Mouse (Mus musculus) stomach, postnatal 0 days (tissue): ENCODE measurements around the gene Gcc2. TPM values are rescaled to one million over a fixed set of nuclear protein-coding genes. Genes with fewer than 3 reads are reported as not detected.
"Not testable (repeated sequence)": the region's sequence is repeated elsewhere in the genome, so short reads cannot be mapped to it uniquely, and the experiment has no call there.

Experiments used
- ATAC-seq: fragments of 200-750 bp; cut with Nextera tagmentation; 2 replicates; pipeline ENCODE4 v1.8.0; 2017; ENCODE audit not compliant: low FRiP score, low TSS enrichment
- DNase-seq: peaks from one replicate; pipeline ENCODE4 v3.0.0-alpha.2; 2016; ENCODE audit warnings: low spot score
- H3K27ac ChIP-seq: fragments of 300-500 bp; sonication (generic); replicated peaks from 2 replicates; pipeline ENCODE4 v1.5.1; 2014; ENCODE audit warnings: mild to moderate bottlenecking, control low read depth
- H3K27me3 ChIP-seq: fragments of 300-500 bp; sonication (generic); 2 replicates; pipeline ENCODE4 v1.6.1; 2014; ENCODE audit warnings: low read length; ENCODE audit not compliant: control insufficient read depth, insufficient read depth
- H3K36me3 ChIP-seq: fragments of 300-500 bp; sonication (generic); 2 replicates; pipeline ENCODE4 v1.6.1; 2014; ENCODE audit warnings: low read length, mixed read lengths; ENCODE audit not compliant: control insufficient read depth, insufficient read depth
- H3K4me1 ChIP-seq: fragments of 300-500 bp; sonication (generic); replicated peaks from 2 replicates; pipeline ENCODE4 v1.6.1; 2014; ENCODE audit warnings: antibody characterized with exemption; ENCODE audit not compliant: control insufficient read depth, insufficient read depth
- H3K4me2 ChIP-seq: fragments of 300-500 bp; sonication (generic); replicated peaks from 2 replicates; pipeline ENCODE4 v1.6.1; 2014; ENCODE audit warnings: low read depth, mild to moderate bottlenecking, control low read depth, moderate library complexity
- H3K4me3 ChIP-seq: fragments of 300-500 bp; sonication (generic); 2 replicates; pipeline ENCODE4 v1.5.1; 2014; ENCODE audit warnings: low read depth, low read length, control low read depth
- H3K9ac ChIP-seq: fragments of 300-500 bp; sonication (generic); 2 replicates; pipeline ENCODE4 v1.6.1; 2014; ENCODE audit warnings: mild to moderate bottlenecking, low read length, control low read depth, mixed read lengths
- H3K9me3 ChIP-seq: fragments of 300-500 bp; sonication (generic); 2 replicates; pipeline ENCODE4 v1.6.1; 2016; ENCODE audit warnings: low read length; ENCODE audit not compliant: control insufficient read depth
- CTCF ChIP-seq: IDR thresholded peaks from 2 replicates; pipeline ENCODE4 v1.5.1; 2016; ENCODE audit warnings: antibody characterized with exemption, low read depth, mild to moderate bottlenecking, moderate library complexity
- EP300 ChIP-seq: optimal IDR thresholded peaks from 2 replicates; pipeline ENCODE3; 2016; ENCODE audit warnings: antibody characterized with exemption
- WGBS: fragments of 180-500 bp; shearing (Covaris S2); extraction: QIAGEN DNeasy Blood & Tissue Kit; methylation state at CpG from one replicate; pipeline ENCODE4 v1.1.7; 2014; 5-methylcytosine and 5-hydroxymethylcytosine counted together
- polyA plus RNA-seq: library from polyadenylated mRNA; unstranded; fragments of >200 nt; fragmentation: Nextera tagmentation; extraction: Ambion mirVana; gene quantifications from 2 replicates; pipeline ENCODE4 v1.2.1, GENCODE M21; 2015

Gcc2 gene
- polyA plus RNA-seq, 1 experiment from 2014 or later = 65.7 TPM

DNA sequence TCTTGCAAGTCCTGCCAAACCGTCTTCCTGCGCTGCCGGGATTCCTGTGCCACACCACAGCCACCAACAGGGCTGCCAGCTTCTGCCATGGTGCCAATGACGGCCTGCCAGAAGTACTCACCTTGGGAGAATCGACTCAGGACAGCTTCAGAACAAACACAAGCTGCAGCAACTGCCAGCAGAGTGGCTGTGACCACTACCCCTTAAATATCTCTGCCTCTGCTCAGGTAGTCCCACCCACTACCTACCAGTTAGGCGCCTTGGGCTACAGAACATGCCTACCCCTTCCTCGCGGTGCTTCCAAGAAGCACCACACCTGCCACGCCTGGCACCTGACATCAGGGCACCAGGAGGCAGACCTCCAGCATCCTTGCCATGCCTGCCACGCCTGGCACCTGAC is 18.7 kb upstream of the Gcc2 start, which contains the start of gene Gm4981:
Gm4981 (minus strand) TSS at position 89 of the 400 bp plus-strand sequence.
- 88% methylated on average over 10 of the region's 10 CpGs for WGBS
- DNase-seq = no peak

GRCm38 (mm10) chr10:58238984-58239740 is 16.1 kb upstream of the Gcc2 start:
- peak; percentile 53 for DNase-seq
- ATAC-seq = peak; percentile 93
- H3K4me3 ChIP-seq, H3K36me3 ChIP-seq, H3K27ac ChIP-seq, H3K4me2 ChIP-seq, H3K27me3 ChIP-seq, H3K4me1 ChIP-seq, H3K9me3 ChIP-seq, H3K9ac ChIP-seq: not testable (repeated sequence)
- 85% methylated on average over 7 of the region's 8 CpGs for WGBS

More for the DNA sequence above, 18.7 kb upstream of the Gcc2 start, which contains the start of gene Gm4981:
- no peaks in the 10 kb centered on the region for H3K36me3 ChIP-seq
- H3K27me3 ChIP-seq = no peaks in the 10 kb centered on the region
- TF ChIP-seq EP300 (no peak), CTCF (no peak)
- no peak within 1 kb of the TSS for H3K4me3 ChIP-seq
- no peaks in the 10 kb centered on the region for H3K4me1 ChIP-seq
- peaks cover 9% of the 10 kb centered on the region for H3K9me3 ChIP-seq
- H3K27ac ChIP-seq = no peak within 1 kb of the TSS
- H3K9ac ChIP-seq = no peak within 1 kb of the TSS
- peak; percentile 9; the same call in 1 of the 2 replicates for ATAC-seq
- no peak within 1 kb of the TSS for H3K4me2 ChIP-seq

DNA sequence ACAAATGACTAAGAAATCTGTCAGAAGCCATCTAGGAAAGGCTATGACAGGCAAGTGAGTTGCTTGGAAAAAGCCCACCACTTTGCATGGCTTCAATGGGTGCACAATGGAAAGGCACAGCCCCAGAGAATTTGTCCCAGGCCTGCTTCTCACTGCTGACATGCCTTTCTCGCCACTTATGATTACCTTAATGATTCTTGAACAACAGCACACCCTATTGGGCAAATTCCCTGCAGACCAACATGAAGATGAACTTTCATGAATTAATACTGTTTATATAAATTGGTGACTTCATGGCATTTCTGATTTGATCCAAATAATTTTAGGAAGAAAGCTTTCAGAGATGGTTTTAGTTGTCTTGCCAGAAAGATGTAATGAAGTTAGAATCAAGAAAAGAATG is 5.8 kb upstream of the Gcc2 start:
- H3K27ac ChIP-seq = no peak overlapping the region
- no peaks in the 10 kb centered on the region for H3K27me3 ChIP-seq
- no peaks in the 10 kb centered on the region for H3K36me3 ChIP-seq
- no peaks in the 10 kb centered on the region for H3K9me3 ChIP-seq
- 29% methylated on average over 1 of the region's 1 CpGs for WGBS
- no peak for DNase-seq
- no peak overlapping the region for H3K4me2 ChIP-seq
- H3K4me1 ChIP-seq = no peaks in the 10 kb centered on the region
- no peak overlapping the region for H3K4me3 ChIP-seq
- H3K9ac ChIP-seq = no peak overlapping the region
- TF ChIP-seq EP300 (no peak), CTCF (peak; percentile 41)
- ATAC-seq = no peak

- Histone ChIP-seq H3K27ac (no peak overlapping the region), H3K9ac (no peak overlapping the region), H3K9me3 (no peaks in the 10 kb centered on the region), H3K4me2 (peak overlapping the region; percentile 71), H3K36me3 (peaks cover 3% of the 10 kb centered on the region; the same call in 1 of the 2 replicates), H3K4me3 (peak overlapping the region; percentile 64), H3K4me1 (no peaks in the 10 kb centered on the region), H3K27me3 (no peaks in the 10 kb centered on the region)
- 33% methylated on average over 6 of the region's 6 CpGs for WGBS
- DNase-seq = no peak
- TF ChIP-seq EP300 (no peak), CTCF (no peak)
- peak; percentile 11 for ATAC-seq
These were observed 592 bp upstream of the Gcc2 start for GRCm38 (mm10) chr10:58254635-58255175.

GRCm38 (mm10) chr10:58255954-58256353 is 657 bp downstream of the Gcc2 start:
- TF ChIP-seq CTCF (no peak), EP300 (no peak)
- peak overlapping the region; percentile 71 for H3K4me2 ChIP-seq
- ATAC-seq (peak; percentile 75), DNase-seq (peak; percentile 29)
- WGBS = under 1% methylated on average over 4 of the region's 4 CpGs
- H3K4me3 ChIP-seq = peak overlapping the region; percentile 64
- peaks cover 6% of the 10 kb centered on the region; the same call in 1 of the 2 replicates for H3K36me3 ChIP-seq
- H3K27ac ChIP-seq = peak overlapping the region; percentile 1; the same call in 1 of the 2 replicates
- no peaks in the 10 kb centered on the region for H3K27me3 ChIP-seq
- H3K4me1 ChIP-seq = no peaks in the 10 kb centered on the region
- H3K9me3 ChIP-seq = no peaks in the 10 kb centered on the region
- peak overlapping the region; percentile 89 for H3K9ac ChIP-seq

GRCm38 (mm10) chr10:58258466-58258865 is 3.2 kb downstream of the Gcc2 start:
- peaks cover 6% of the 10 kb centered on the region; the same call in 1 of the 2 replicates for H3K36me3 ChIP-seq
- DNase-seq (no peak), ATAC-seq (no peak)
- H3K9ac ChIP-seq = no peak overlapping the region
- WGBS = 45% methylated on average over 5 of the region's 5 CpGs
- no peak overlapping the region for H3K4me3 ChIP-seq
- no peaks in the 10 kb centered on the region for H3K27me3 ChIP-seq
- no peaks in the 10 kb centered on the region for H3K4me1 ChIP-seq
- H3K4me2 ChIP-seq = no peak overlapping the region
- TF ChIP-seq CTCF (peak; percentile 57), EP300 (no peak)
- H3K9me3 ChIP-seq = no peaks in the 10 kb centered on the region
- no peak overlapping the region for H3K27ac ChIP-seq
